Mouse (Mus musculus): ENCODE measurements at regions not wholly inside any gene's neighbourhood (a gene's known extent, or its start where the extent isn't known, plus 50 kb on each side); places are given as distances from the start of the nearest gene placed in this dataset.
A peak's percentile ranks its signal among the peaks of the same experiment; 100 is the strongest.

GRCm38 (mm10) chr9:41754434-41755002 is 369.6 kb downstream of the Sorl1 start:
- peaks cover 11% of the 10 kb centered on the region; the same call in 1 of the 2 replicates for H3K4me1 ChIP-seq
- H3K4me3 ChIP-seq (replicated peaks): no peak overlapping the region
- no peak overlapping the region for H3K27ac ChIP-seq (replicated peaks)
- no peaks in the 10 kb centered on the region for H3K27me3 ChIP-seq
- H3K4me2 ChIP-seq (replicated peaks): no peak overlapping the region
- no peaks in the 10 kb centered on the region for H3K36me3 ChIP-seq
- WGBS: 56% methylated on average over 6 of the region's 6 CpGs
- H3K9ac ChIP-seq: no peak overlapping the region
- H3K9me3 ChIP-seq (replicated peaks): no peaks in the 10 kb centered on the region
- no peak for ATAC-seq (ENCODE audit: insufficient number of reproducible peaks, low FRiP score, low TSS enrichment, low read depth)

- Histone ChIP-seq H3K4me1 (no peaks in the 10 kb centered on the region), H3K27ac (replicated peaks) (no peak overlapping the region), H3K4me3 (replicated peaks) (no peak overlapping the region), H3K9me3 (replicated peaks) (no peaks in the 10 kb centered on the region), H3K27me3 (no peaks in the 10 kb centered on the region), H3K4me2 (replicated peaks) (no peak overlapping the region), H3K36me3 (no peaks in the 10 kb centered on the region), H3K9ac (no peak overlapping the region)
- ATAC-seq (ENCODE audit: insufficient number of reproducible peaks, low FRiP score, low TSS enrichment, low read depth): no peak
- WGBS: 85% methylated on average over 5 of the region's 5 CpGs
These were observed 378.0 kb downstream of the Sorl1 start for GRCm38 (mm10) chr9:41745979-41746647.

- 43% methylated on average over 5 of the region's 5 CpGs for WGBS
- H3K36me3 ChIP-seq: no peaks in the 10 kb centered on the region
- peak overlapping the region; percentile 76 for H3K27ac ChIP-seq (replicated peaks)
- ATAC-seq (ENCODE audit: insufficient number of reproducible peaks, low FRiP score, low TSS enrichment, low read depth): no peak
- no peak overlapping the region for H3K4me3 ChIP-seq (replicated peaks)
- no peaks in the 10 kb centered on the region for H3K9me3 ChIP-seq (replicated peaks)
- H3K4me2 ChIP-seq (replicated peaks): no peak overlapping the region
- no peak overlapping the region for H3K9ac ChIP-seq
- peaks cover 12% of the 10 kb centered on the region for H3K4me1 ChIP-seq
- H3K27me3 ChIP-seq: no peaks in the 10 kb centered on the region
These were observed 382.6 kb downstream of the Sorl1 start for GRCm38 (mm10) chr9:41741500-41741899.

- WGBS: 83% methylated on average over 8 of the region's 8 CpGs
- Histone ChIP-seq H3K4me2 (replicated peaks) (no peak overlapping the region), H3K4me1 (peaks cover 18% of the 10 kb centered on the region), H3K4me3 (replicated peaks) (no peak overlapping the region), H3K9me3 (replicated peaks) (no peaks in the 10 kb centered on the region), H3K36me3 (no peaks in the 10 kb centered on the region), H3K27me3 (no peaks in the 10 kb centered on the region), H3K27ac (replicated peaks) (no peak overlapping the region), H3K9ac (no peak overlapping the region)
- no peak for ATAC-seq (ENCODE audit: insufficient number of reproducible peaks, low FRiP score, low TSS enrichment, low read depth)
These were observed 383.6 kb downstream of the Sorl1 start for GRCm38 (mm10) chr9:41740536-41740935.

GRCm38 (mm10) chr9:41737671-41738070 is 386.4 kb downstream of the Sorl1 start:
- H3K27ac ChIP-seq (replicated peaks): peak overlapping the region; percentile 91

GRCm38 (mm10) chr9:41736881-41737280 is 387.2 kb downstream of the Sorl1 start:
- 16% methylated on average over 6 of the region's 6 CpGs for WGBS
- Histone ChIP-seq H3K4me3 (replicated peaks) (peak overlapping the region; percentile 36), H3K4me2 (replicated peaks) (peak overlapping the region; percentile 63), H3K36me3 (no peaks in the 10 kb centered on the region), H3K9ac (no peak overlapping the region), H3K4me1 (peaks cover 25% of the 10 kb centered on the region), H3K27ac (replicated peaks) (peak overlapping the region; percentile 91), H3K9me3 (replicated peaks) (no peaks in the 10 kb centered on the region), H3K27me3 (no peaks in the 10 kb centered on the region)
- ATAC-seq (ENCODE audit: insufficient number of reproducible peaks, low FRiP score, low TSS enrichment, low read depth): no peak

More at GRCm38 (mm10) chr9:41737671-41738070, 386.4 kb downstream of the Sorl1 start:
- H3K4me1 ChIP-seq: peaks cover 25% of the 10 kb centered on the region
- no peak overlapping the region for H3K4me2 ChIP-seq (replicated peaks)
- H3K36me3 ChIP-seq: no peaks in the 10 kb centered on the region
- no peak overlapping the region for H3K4me3 ChIP-seq (replicated peaks)
- ATAC-seq (ENCODE audit: insufficient number of reproducible peaks, low FRiP score, low TSS enrichment, low read depth): no peak
- H3K27me3 ChIP-seq: no peaks in the 10 kb centered on the region
- WGBS: 71% methylated on average over 6 of the region's 6 CpGs
- no peak overlapping the region for H3K9ac ChIP-seq
- no peaks in the 10 kb centered on the region for H3K9me3 ChIP-seq (replicated peaks)

- Histone ChIP-seq H3K4me3 (replicated peaks) (peak overlapping the region; percentile 36), H3K9ac (0 out of 2 replicates have a peak overlapping the region, but pooled peaks have one; percentile 3), H3K9me3 (replicated peaks) (no peaks in the 10 kb centered on the region), H3K36me3 (no peaks in the 10 kb centered on the region), H3K4me2 (replicated peaks) (peak overlapping the region; percentile 63), H3K27ac (replicated peaks) (peak overlapping the region; percentile 91), H3K4me1 (peaks cover 25% of the 10 kb centered on the region), H3K27me3 (no peaks in the 10 kb centered on the region)
- under 1% methylated on average over 16 of the region's 16 CpGs for WGBS
- ATAC-seq (ENCODE audit: insufficient number of reproducible peaks, low FRiP score, low TSS enrichment, low read depth): peak; percentile 43; the same call in 1 of the 2 replicates
These were observed 387.8 kb downstream of the Sorl1 start for GRCm38 (mm10) chr9:41736234-41736859.

GRCm38 (mm10) chr9:41735448-41736233 is 388.5 kb downstream of the Sorl1 start:
- Histone ChIP-seq H3K27ac (replicated peaks) (peak overlapping the region; percentile 91), H3K9me3 (replicated peaks) (no peaks in the 10 kb centered on the region), H3K4me3 (replicated peaks) (peak overlapping the region; percentile 36), H3K9ac (no peak overlapping the region), H3K4me2 (replicated peaks) (peak overlapping the region; percentile 63), H3K27me3 (no peaks in the 10 kb centered on the region), H3K36me3 (no peaks in the 10 kb centered on the region), H3K4me1 (peaks cover 25% of the 10 kb centered on the region)
- 1% methylated on average over 22 of the region's 22 CpGs for WGBS
- peak; percentile 87 for ATAC-seq (ENCODE audit: insufficient number of reproducible peaks, low FRiP score, low TSS enrichment, low read depth)

- H3K4me3 ChIP-seq (replicated peaks): peak overlapping the region; percentile 36; the same call in 1 of the 2 replicates
These were observed 389.1 kb downstream of the Sorl1 start for GRCm38 (mm10) chr9:41734925-41735447.

GRCm38 (mm10) chr9:41721609-41722008 is 402.5 kb downstream of the Sorl1 start:
- WGBS: 63% methylated on average over 4 of the region's 4 CpGs
- Histone ChIP-seq H3K36me3 (no peaks in the 10 kb centered on the region), H3K27ac (replicated peaks) (0 out of 2 replicates have a peak overlapping the region, but pooled peaks have one; percentile 7), H3K9me3 (replicated peaks) (no peaks in the 10 kb centered on the region), H3K4me2 (replicated peaks) (no peak overlapping the region), H3K9ac (no peak overlapping the region), H3K27me3 (no peaks in the 10 kb centered on the region), H3K4me3 (replicated peaks) (no peak overlapping the region), H3K4me1 (no peaks in the 10 kb centered on the region)
- no peak for ATAC-seq (ENCODE audit: insufficient number of reproducible peaks, low FRiP score, low TSS enrichment, low read depth)

More at GRCm38 (mm10) chr9:41734925-41735447, 389.1 kb downstream of the Sorl1 start:
- Histone ChIP-seq H3K36me3 (no peaks in the 10 kb centered on the region), H3K27me3 (no peaks in the 10 kb centered on the region), H3K9ac (no peak overlapping the region), H3K4me2 (replicated peaks) (peak overlapping the region; percentile 63), H3K27ac (replicated peaks) (peak overlapping the region; percentile 91), H3K9me3 (replicated peaks) (no peaks in the 10 kb centered on the region), H3K4me1 (peaks cover 25% of the 10 kb centered on the region)
- WGBS: 23% methylated on average over 8 of the region's 8 CpGs
- no peak for ATAC-seq (ENCODE audit: insufficient number of reproducible peaks, low FRiP score, low TSS enrichment, low read depth)

- no peak overlapping the region for H3K4me3 ChIP-seq (replicated peaks)
- H3K9me3 ChIP-seq (replicated peaks): no peaks in the 10 kb centered on the region
- H3K27me3 ChIP-seq: no peaks in the 10 kb centered on the region
- ATAC-seq (ENCODE audit: insufficient number of reproducible peaks, low FRiP score, low TSS enrichment, low read depth): no peak
- no peaks in the 10 kb centered on the region for H3K4me1 ChIP-seq
- H3K36me3 ChIP-seq: no peaks in the 10 kb centered on the region
- H3K4me2 ChIP-seq (replicated peaks): no peak overlapping the region
- no peak overlapping the region for H3K9ac ChIP-seq
- no peak overlapping the region for H3K27ac ChIP-seq (replicated peaks)
These were observed 408.9 kb downstream of the Sorl1 start for GRCm38 (mm10) chr9:41715231-41715630.
